Mouse (Mus musculus): ENCODE results near the gene Fam172a. TPM values are rescaled to one million over a fixed set of nuclear protein-coding genes. Genes with fewer than 3 reads are reported as not detected.
A peak's percentile ranks its signal among the peaks of the same experiment; 100 is the strongest.

Gene Fam172a
- polyA plus RNA-seq, 1 experiment from 2014 or later, result 49.0 TPM

DNA sequence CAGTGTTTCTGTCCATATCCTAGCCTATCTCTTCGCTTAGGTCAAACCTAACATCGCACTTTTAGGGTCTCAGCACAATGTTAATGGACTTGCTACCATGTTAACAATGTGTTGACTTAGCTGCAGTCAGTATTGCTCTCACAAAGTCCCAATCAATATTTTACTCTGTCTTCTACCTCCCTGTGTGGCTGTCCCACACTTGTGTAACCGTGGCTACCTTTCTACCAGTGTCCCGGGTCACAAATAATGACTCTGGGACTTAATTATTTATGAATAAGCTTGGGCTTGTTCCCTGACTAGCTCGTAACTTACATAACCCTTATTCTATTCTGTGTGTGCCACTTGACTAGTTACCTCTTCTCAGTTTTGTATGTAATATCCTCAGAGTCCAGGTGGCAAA lies 455.6 kb downstream of the Fam172a start:
- WGBS, result 87% methylated on average over 5 of the region's 5 CpGs
- no peak for DNase-seq (ENCODE audit: low spot score)
- H3K4me3 ChIP-seq (ENCODE audit: low read depth, low read length), result no peak overlapping the region
- no peaks in the 10 kb centered on the region for H3K36me3 ChIP-seq (ENCODE audit: control insufficient read depth, insufficient read depth, low read length)
- no peak for ATAC-seq (replicated peaks; ENCODE audit: low FRiP score)
- no peak overlapping the region for H3K9ac ChIP-seq (ENCODE audit: low read length)
- peaks cover 2% of the 10 kb centered on the region; the same call in 1 of the 2 replicates for H3K27me3 ChIP-seq (ENCODE audit: control insufficient read depth, insufficient read depth, low read length)
- H3K4me2 ChIP-seq (ENCODE audit: low read depth, low read length, severe bottlenecking), result no peak overlapping the region
- H3K27ac ChIP-seq (ENCODE audit: low read depth, low read length), result no peak overlapping the region
- H3K9me3 ChIP-seq (ENCODE audit: control insufficient read depth, low read length), result no peaks in the 10 kb centered on the region
- no peaks in the 10 kb centered on the region for H3K4me1 ChIP-seq (replicated peaks; ENCODE audit: control insufficient read depth, insufficient read depth, low read length)

DNA sequence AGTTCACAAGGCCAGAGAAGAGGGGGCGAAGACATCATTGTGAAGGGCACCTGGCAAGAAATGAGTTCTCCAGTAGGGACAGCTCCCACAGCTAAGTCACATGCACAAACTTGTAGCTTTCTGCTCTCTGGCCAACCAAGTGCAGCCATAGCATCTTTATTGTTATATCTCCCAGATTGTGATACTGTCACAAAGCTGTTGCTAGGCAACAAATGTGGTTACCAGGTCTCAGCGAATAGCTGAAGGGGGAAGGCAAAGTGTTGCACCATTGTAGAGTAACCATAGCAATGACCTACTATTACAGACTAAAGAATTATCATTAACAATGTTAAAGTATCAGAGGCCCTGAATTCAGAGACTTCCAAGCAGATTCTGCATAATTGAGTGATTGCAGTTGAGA lies 460.3 kb downstream of the Fam172a start:
- Histone ChIP-seq H3K27me3 (ENCODE audit: control insufficient read depth, insufficient read depth, low read length) (peaks cover 17% of the 10 kb centered on the region; the same call in 1 of the 2 replicates), H3K4me2 (ENCODE audit: low read depth, low read length, severe bottlenecking) (no peak overlapping the region), H3K4me3 (ENCODE audit: low read depth, low read length) (no peak overlapping the region), H3K27ac (ENCODE audit: low read depth, low read length) (no peak overlapping the region; the same call in 1 of the 2 replicates), H3K4me1 (replicated peaks; ENCODE audit: control insufficient read depth, insufficient read depth, low read length) (no peaks in the 10 kb centered on the region; the same call in 1 of the 2 replicates), H3K36me3 (ENCODE audit: control insufficient read depth, insufficient read depth, low read length) (no peaks in the 10 kb centered on the region), H3K9ac (ENCODE audit: low read length) (no peak overlapping the region), H3K9me3 (ENCODE audit: control insufficient read depth, low read length) (no peaks in the 10 kb centered on the region)
- DNase-seq (ENCODE audit: low spot score) (peak; percentile 57), ATAC-seq (replicated peaks; ENCODE audit: low FRiP score) (peak; percentile 67)
- WGBS, result 40% methylated on average over 2 of the region's 2 CpGs

DNA sequence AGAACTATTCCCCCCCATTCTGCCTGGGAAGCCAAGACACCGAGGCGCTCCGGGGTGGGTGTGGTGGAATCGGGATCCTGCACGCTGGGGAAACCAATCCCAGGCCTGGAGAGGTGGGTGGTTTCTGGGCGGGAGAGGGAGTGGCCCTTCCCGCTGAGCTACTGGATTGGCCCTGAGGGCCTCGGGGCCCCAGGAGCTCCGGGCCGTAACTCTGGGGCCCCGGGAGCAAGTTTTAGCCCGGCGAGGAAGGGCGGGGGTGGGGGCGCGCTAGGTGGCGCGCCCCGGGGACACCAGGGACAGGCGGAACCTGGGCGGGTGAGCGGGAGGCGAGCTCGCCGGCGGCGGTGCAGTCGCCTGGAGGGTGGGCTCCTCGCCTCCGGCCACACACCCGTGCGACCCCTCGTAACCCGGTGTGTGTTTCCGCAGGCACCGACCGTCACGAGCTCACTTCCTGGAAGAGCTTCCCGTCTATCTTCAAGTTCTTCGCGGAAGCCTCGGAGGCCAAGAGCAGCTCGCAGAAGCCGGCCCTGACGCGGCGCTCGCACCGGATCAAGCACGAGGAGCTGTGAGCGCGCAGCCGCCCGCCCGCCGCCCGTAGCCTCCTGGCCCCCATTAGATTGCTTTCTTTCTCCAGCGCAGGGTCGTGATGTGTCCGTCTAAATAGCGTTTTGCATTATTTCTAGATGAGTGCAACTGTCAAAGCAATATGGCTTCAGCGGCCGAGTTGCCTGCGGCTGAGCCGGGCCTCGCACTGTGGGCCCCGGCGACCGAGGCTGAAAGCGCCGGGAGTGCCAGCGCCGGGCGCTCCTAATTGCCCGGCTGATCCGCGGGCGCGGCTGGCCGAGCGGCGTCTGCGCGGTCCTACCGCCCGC lies 461.5 kb downstream of the Fam172a start:
- Histone ChIP-seq H3K4me3 (ENCODE audit: low read depth, low read length) (peak overlapping the region; percentile 61), H3K9ac (ENCODE audit: low read length) (peak overlapping the region; percentile 84), H3K9me3 (ENCODE audit: control insufficient read depth, low read length) (no peaks in the 10 kb centered on the region), H3K36me3 (ENCODE audit: control insufficient read depth, insufficient read depth, low read length) (no peaks in the 10 kb centered on the region), H3K27me3 (ENCODE audit: control insufficient read depth, insufficient read depth, low read length) (peaks cover 20% of the 10 kb centered on the region; the same call in 1 of the 2 replicates), H3K4me1 (replicated peaks; ENCODE audit: control insufficient read depth, insufficient read depth, low read length) (no peaks in the 10 kb centered on the region; the same call in 1 of the 2 replicates), H3K27ac (ENCODE audit: low read depth, low read length) (peak overlapping the region; percentile 97), H3K4me2 (ENCODE audit: low read depth, low read length, severe bottlenecking) (peak overlapping the region; percentile 84)
- under 1% methylated on average over 82 of the region's 86 CpGs for WGBS
- peak; percentile 91 for ATAC-seq (replicated peaks; ENCODE audit: low FRiP score)
- DNase-seq (ENCODE audit: low spot score), result peak; percentile 90

DNA sequence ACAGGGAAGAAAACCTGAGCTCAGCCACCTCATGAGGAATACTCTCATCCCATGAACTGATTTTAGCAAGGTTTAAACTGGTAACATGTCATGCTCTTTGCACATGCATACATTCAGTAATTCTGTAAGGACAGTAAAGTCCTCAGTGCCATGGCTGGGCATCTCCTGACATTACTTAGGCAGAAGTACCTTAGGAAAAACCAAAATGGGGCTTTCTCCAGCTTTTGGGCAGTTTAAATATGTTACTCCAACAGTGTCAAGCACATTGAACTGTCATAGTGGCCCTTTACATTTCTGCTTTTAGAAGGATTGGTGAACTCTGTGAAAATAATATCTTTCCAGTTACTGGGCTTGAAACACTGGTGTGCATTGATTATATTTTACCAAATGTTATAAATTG lies 463.1 kb downstream of the Fam172a start:
- Histone ChIP-seq H3K27ac (ENCODE audit: low read depth, low read length) (peak overlapping the region; percentile 97), H3K36me3 (ENCODE audit: control insufficient read depth, insufficient read depth, low read length) (no peaks in the 10 kb centered on the region), H3K9me3 (ENCODE audit: control insufficient read depth, low read length) (no peaks in the 10 kb centered on the region), H3K9ac (ENCODE audit: low read length) (peak overlapping the region; percentile 84), H3K27me3 (ENCODE audit: control insufficient read depth, insufficient read depth, low read length) (peaks cover 22% of the 10 kb centered on the region; the same call in 1 of the 2 replicates), H3K4me2 (ENCODE audit: low read depth, low read length, severe bottlenecking) (peak overlapping the region; percentile 84), H3K4me3 (ENCODE audit: low read depth, low read length) (peak overlapping the region; percentile 61; the same call in 1 of the 2 replicates), H3K4me1 (replicated peaks; ENCODE audit: control insufficient read depth, insufficient read depth, low read length) (no peaks in the 10 kb centered on the region; the same call in 1 of the 2 replicates)
- DNase-seq (ENCODE audit: low spot score), result no peak
- ATAC-seq (replicated peaks; ENCODE audit: low FRiP score), result no peak

DNA sequence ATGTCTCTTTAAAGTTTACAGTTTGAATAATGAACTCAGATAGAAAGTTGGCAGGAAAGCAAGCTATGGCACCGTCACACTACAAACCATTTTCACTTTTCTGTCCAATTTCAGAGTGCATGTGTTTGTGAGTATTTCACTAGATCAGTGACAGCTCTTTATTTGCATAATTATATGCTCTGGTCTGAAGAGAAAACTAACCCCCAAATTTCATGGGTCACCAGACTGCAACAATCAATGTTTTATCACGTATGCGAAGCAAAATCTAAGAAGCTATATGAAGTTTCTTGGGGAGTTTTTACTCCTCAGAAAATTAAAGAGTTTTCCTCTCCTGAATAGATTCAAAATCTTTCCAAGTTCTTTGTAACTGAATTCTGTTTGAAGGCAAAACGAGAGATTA lies 466.3 kb downstream of the Fam172a start:
- H3K9ac ChIP-seq (ENCODE audit: low read length), result no peak overlapping the region
- H3K36me3 ChIP-seq (ENCODE audit: control insufficient read depth, insufficient read depth, low read length), result no peaks in the 10 kb centered on the region
- no peak for DNase-seq (ENCODE audit: low spot score)
- no peak for ATAC-seq (replicated peaks; ENCODE audit: low FRiP score)
- no peak overlapping the region for H3K4me3 ChIP-seq (ENCODE audit: low read depth, low read length)
- H3K4me2 ChIP-seq (ENCODE audit: low read depth, low read length, severe bottlenecking), result 0 out of 2 replicates have a peak overlapping the region, but pooled peaks have one; percentile 5
- H3K27ac ChIP-seq (ENCODE audit: low read depth, low read length), result peak overlapping the region; percentile 74
- H3K27me3 ChIP-seq (ENCODE audit: control insufficient read depth, insufficient read depth, low read length), result peaks cover 38% of the 10 kb centered on the region
- no peaks in the 10 kb centered on the region for H3K9me3 ChIP-seq (ENCODE audit: control insufficient read depth, low read length)
- peaks cover 3% of the 10 kb centered on the region; the same call in 1 of the 2 replicates for H3K4me1 ChIP-seq (replicated peaks; ENCODE audit: control insufficient read depth, insufficient read depth, low read length)
- 10% methylated on average over 4 of the region's 4 CpGs for WGBS

DNA sequence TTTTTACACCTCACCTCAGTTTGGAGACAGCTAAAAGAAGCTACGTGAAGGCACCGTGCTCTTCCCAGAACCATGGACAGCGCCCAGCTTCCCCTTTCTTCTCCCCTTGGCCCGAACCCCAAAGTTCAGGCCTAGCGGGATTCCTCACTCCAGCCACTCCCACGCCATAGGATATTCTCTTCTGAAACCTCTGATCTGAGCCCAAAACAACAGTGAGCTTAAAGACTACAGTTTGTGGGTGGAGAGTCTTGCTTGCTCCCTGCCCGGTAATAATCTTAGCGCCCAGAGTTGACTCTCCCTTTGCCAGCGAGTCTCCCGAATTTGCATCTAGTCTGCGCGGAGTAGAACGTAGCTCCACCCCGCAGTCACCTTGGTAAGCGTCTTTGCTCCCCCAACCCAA lies 469.5 kb downstream of the Fam172a start:
- Histone ChIP-seq H3K4me3 (ENCODE audit: low read depth, low read length) (peak overlapping the region; percentile 19; the same call in 1 of the 2 replicates), H3K4me2 (ENCODE audit: low read depth, low read length, severe bottlenecking) (peak overlapping the region; percentile 47), H3K9ac (ENCODE audit: low read length) (peak overlapping the region; percentile 65), H3K27ac (ENCODE audit: low read depth, low read length) (peak overlapping the region; percentile 70), H3K9me3 (ENCODE audit: control insufficient read depth, low read length) (no peaks in the 10 kb centered on the region), H3K4me1 (replicated peaks; ENCODE audit: control insufficient read depth, insufficient read depth, low read length) (0 out of 2 replicates have a peak, but pooled peaks cover 3% of the 10 kb centered on the region), H3K36me3 (ENCODE audit: control insufficient read depth, insufficient read depth, low read length) (no peaks in the 10 kb centered on the region), H3K27me3 (ENCODE audit: control insufficient read depth, insufficient read depth, low read length) (peaks cover 41% of the 10 kb centered on the region)
- WGBS, result under 1% methylated on average over 15 of the region's 15 CpGs
- ATAC-seq (replicated peaks; ENCODE audit: low FRiP score) (peak; percentile 38; the same call in 1 of the 2 replicates), DNase-seq (ENCODE audit: low spot score) (peak; percentile 67)

DNA sequence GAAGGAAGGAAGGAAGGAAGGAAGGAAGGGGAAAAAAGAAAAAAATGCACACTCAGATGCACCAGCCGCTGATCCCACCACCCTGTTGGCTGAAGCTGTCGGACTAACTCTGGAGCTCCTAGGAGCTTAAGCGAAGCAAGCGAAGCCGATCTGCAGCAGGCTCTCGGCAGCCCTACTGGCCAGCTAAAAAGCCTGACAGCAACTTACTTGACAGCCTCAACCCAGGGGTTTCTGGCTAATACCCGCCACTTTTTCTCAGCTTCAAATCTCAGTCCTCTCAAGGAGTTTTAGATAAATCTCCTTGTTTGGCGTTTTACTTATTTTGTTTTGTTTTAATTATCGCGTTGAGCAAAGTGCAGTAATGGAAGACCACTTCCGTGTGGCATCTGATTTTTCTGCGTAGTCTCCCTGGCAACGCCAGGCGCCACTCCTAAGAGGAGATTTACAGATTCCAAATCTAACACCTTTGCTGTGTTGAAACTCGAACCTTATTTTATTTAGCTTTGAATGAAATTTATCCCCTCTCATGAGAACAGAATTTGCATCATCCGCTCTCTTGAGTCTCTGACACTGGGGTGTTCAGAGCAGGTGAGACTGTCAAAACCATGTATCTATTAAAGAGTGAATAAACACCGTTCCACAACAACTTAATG lies 470.3 kb downstream of the Fam172a start:
- DNase-seq (ENCODE audit: low spot score) (no peak), ATAC-seq (replicated peaks; ENCODE audit: low FRiP score) (0 out of 2 replicates have a peak, but pooled peaks have one; percentile 33)
- 1% methylated on average over 17 of the region's 17 CpGs for WGBS
- peaks cover 40% of the 10 kb centered on the region for H3K27me3 ChIP-seq (ENCODE audit: control insufficient read depth, insufficient read depth, low read length)
- peak overlapping the region; percentile 44 for H3K4me2 ChIP-seq (ENCODE audit: low read depth, low read length, severe bottlenecking)
- peak overlapping the region; percentile 70 for H3K27ac ChIP-seq (ENCODE audit: low read depth, low read length)
- H3K9me3 ChIP-seq (ENCODE audit: control insufficient read depth, low read length), result no peaks in the 10 kb centered on the region
- H3K36me3 ChIP-seq (ENCODE audit: control insufficient read depth, insufficient read depth, low read length), result no peaks in the 10 kb centered on the region
- H3K4me3 ChIP-seq (ENCODE audit: low read depth, low read length), result peak overlapping the region; percentile 19
- H3K9ac ChIP-seq (ENCODE audit: low read length), result peak overlapping the region; percentile 41
- H3K4me1 ChIP-seq (replicated peaks; ENCODE audit: control insufficient read depth, insufficient read depth, low read length), result 0 out of 2 replicates have a peak, but pooled peaks cover 3% of the 10 kb centered on the region

DNA sequence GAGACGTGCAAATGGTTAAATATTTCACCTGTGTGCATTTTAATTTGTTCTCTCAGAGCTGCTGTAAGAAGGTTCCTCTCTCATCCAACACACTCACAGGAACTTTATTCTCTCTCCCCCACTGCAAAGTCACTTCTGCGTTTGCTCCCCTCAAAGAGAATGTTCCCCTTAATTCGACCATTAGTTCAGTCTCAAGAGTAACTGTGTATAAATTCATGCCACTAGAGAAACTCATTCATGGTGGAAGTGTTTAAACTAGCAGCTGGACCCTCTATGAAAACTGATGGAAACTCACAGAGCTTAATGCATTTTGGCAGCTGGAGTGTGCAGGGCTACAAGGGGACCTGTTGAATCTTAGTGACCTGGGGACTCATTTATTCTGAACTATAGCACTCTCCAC lies 471.0 kb downstream of the Fam172a start:
- Histone ChIP-seq H3K27ac (ENCODE audit: low read depth, low read length) (peak overlapping the region; percentile 70; the same call in 1 of the 2 replicates), H3K9ac (ENCODE audit: low read length) (peak overlapping the region; percentile 41)
- no peak for ATAC-seq (replicated peaks; ENCODE audit: low FRiP score)

More for the DNA sequence above, 471.0 kb downstream of the Fam172a start:
- Histone ChIP-seq H3K4me2 (ENCODE audit: low read depth, low read length, severe bottlenecking) (peak overlapping the region; percentile 44; the same call in 1 of the 2 replicates), H3K4me1 (replicated peaks; ENCODE audit: control insufficient read depth, insufficient read depth, low read length) (0 out of 2 replicates have a peak, but pooled peaks cover 3% of the 10 kb centered on the region), H3K9me3 (ENCODE audit: control insufficient read depth, low read length) (no peaks in the 10 kb centered on the region), H3K36me3 (ENCODE audit: control insufficient read depth, insufficient read depth, low read length) (no peaks in the 10 kb centered on the region), H3K4me3 (ENCODE audit: low read depth, low read length) (peak overlapping the region; percentile 19; the same call in 1 of the 2 replicates), H3K27me3 (ENCODE audit: control insufficient read depth, insufficient read depth, low read length) (peaks cover 37% of the 10 kb centered on the region)
- WGBS, result 2% methylated on average over 3 of the region's 3 CpGs
- DNase-seq (ENCODE audit: low spot score), result no peak
